Mouse (Mus musculus): Measurements from ENCODE around the gene Wdr70. TPM values are rescaled to one million over a fixed set of nuclear protein-coding genes. Genes with fewer than 3 reads are reported as not detected.
"Not testable (repeated sequence)": the region's sequence is repeated elsewhere in the genome, so short reads cannot be mapped to it uniquely, and the experiment has no call there.

Wdr70 gene
- polyA plus RNA-seq, 1 experiment from 2014 or later: 81.8 TPM

DNA sequence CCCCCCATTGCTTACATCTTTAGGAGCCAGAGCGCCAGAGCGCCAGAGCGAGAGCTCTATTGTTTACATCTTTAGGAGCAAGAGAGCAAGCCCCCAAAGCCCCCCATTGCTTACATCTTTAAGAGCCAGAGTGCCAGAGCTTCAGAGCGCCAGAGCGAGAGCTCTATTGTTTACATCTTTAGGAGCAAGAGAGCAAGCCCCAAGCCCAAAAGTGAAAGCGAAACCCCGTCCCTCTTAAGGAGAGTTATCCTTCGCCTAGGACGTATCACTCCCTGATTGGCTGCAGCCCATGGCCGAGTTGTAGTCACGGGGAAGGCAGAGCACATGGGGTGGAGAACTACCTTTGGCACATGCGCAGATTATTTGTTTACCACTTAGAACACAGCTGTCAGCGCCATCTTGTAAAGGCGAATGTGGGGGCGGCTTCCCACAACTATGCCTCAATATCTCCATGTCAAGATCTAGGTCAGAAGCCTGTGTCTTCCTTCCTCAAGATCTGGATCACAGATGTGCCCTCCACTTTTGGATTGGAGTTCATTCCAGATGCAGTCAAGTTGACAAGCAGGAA lies 3.0 kb upstream of the Wdr70 start:
- H3K27me3 ChIP-seq (ENCODE audit: control insufficient read depth, insufficient read depth, low read length); ATAC-seq (ENCODE audit: insufficient read depth, low FRiP score, low TSS enrichment); H3K36me3 ChIP-seq (ENCODE audit: control insufficient read depth, insufficient read depth, low read length); DNase-seq (ENCODE audit: low spot score); H3K27ac ChIP-seq (ENCODE audit: low read depth, low read length); H3K9ac ChIP-seq (ENCODE audit: low read length); H3K4me2 ChIP-seq (ENCODE audit: low read depth); H3K9me3 ChIP-seq (ENCODE audit: control insufficient read depth, low read length); H3K4me1 ChIP-seq (ENCODE audit: control insufficient read depth, insufficient read depth, low read length); H3K4me3 ChIP-seq (ENCODE audit: low read depth, low read length): not testable (repeated sequence)
- 86% methylated on average over 13 of the region's 15 CpGs for WGBS

DNA sequence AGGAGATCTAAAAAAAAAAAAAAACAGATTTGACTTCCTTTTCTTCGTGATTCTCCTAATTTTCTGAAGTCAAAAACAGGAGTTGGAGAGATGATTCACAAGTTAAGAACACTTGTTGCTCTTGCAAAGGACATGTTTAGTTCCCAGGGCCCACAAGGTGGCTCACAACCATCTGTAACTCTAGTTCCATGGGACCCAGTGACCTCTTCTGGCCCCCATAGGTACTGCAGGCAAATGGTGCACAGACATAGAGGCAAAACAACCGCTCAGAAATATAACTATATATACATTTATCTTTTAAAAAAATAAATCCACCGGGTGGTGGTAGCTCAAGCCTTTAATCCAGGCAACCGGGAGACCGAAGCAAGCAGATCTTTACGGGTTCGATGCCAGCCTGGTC lies 1.2 kb downstream of the Wdr70 start:
- H3K4me2 ChIP-seq (ENCODE audit: low read depth): peak overlapping the region; percentile 43
- ATAC-seq (ENCODE audit: insufficient read depth, low FRiP score, low TSS enrichment): no peak

DNA sequence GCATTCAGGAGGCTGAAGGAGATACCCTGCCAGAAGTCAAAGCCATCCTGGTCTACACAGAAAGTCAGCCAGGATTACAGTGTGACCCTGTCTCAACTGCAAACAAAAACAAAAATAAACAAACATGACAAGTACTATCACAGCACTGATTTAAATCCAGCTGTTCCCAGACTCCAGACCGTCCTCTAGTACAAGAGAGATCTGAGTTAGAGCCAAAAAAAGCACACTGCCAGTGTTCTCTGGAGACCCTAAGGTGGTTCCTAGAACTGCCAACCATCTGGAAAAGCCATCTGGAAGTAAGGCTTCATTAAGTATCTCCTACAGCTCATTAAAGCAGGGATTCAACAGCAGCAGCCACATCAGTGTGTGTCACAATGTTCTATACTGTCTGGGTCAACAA lies 6.3 kb downstream of the Wdr70 start:
- H3K36me3 ChIP-seq (ENCODE audit: control insufficient read depth, insufficient read depth, low read length); H3K27me3 ChIP-seq (ENCODE audit: control insufficient read depth, insufficient read depth, low read length); H3K4me1 ChIP-seq (ENCODE audit: control insufficient read depth, insufficient read depth, low read length); H3K4me2 ChIP-seq (ENCODE audit: low read depth); H3K9ac ChIP-seq (ENCODE audit: low read length); ATAC-seq (ENCODE audit: insufficient read depth, low FRiP score, low TSS enrichment); H3K27ac ChIP-seq (ENCODE audit: low read depth, low read length); H3K9me3 ChIP-seq (ENCODE audit: control insufficient read depth, low read length); DNase-seq (ENCODE audit: low spot score); H3K4me3 ChIP-seq (ENCODE audit: low read depth, low read length): not testable (repeated sequence)
- WGBS: 72% methylated on average over 1 of the region's 1 CpGs

More for the DNA sequence above, 1.2 kb downstream of the Wdr70 start:
- Histone ChIP-seq H3K4me1 (ENCODE audit: control insufficient read depth, insufficient read depth, low read length) (no peaks in the 10 kb centered on the region), H3K4me3 (ENCODE audit: low read depth, low read length) (peak overlapping the region; percentile 89; the same call in 1 of the 2 replicates), H3K27me3 (ENCODE audit: control insufficient read depth, insufficient read depth, low read length) (no peaks in the 10 kb centered on the region), H3K9me3 (ENCODE audit: control insufficient read depth, low read length) (no peaks in the 10 kb centered on the region), H3K27ac (ENCODE audit: low read depth, low read length) (no peak overlapping the region), H3K36me3 (ENCODE audit: control insufficient read depth, insufficient read depth, low read length) (no peaks in the 10 kb centered on the region), H3K9ac (ENCODE audit: low read length) (no peak overlapping the region)
- WGBS: 25% methylated on average over 7 of the region's 7 CpGs
- DNase-seq (ENCODE audit: low spot score): peak; percentile 54

DNA sequence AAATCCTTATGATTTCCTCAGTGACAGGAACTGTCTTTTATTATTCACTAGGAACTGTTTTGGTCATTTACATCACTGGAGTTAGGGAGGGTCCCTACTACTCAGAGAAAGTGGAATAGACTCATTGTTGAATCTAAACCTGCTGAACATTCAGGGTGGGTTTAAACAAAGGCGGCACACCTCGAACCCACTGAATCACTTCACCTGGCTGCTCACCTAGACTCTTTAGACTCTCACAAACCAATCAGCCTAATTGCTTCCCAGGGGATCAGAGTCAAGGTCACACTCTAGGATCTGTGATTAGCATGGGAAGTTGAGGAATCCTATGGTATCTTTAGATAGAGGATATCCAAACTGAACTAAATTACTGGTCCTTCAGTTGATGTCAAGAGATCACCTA lies 8.3 kb downstream of the Wdr70 start:
- no peaks in the 10 kb centered on the region for H3K9me3 ChIP-seq (ENCODE audit: control insufficient read depth, low read length)
- H3K27me3 ChIP-seq (ENCODE audit: control insufficient read depth, insufficient read depth, low read length): no peaks in the 10 kb centered on the region
- no peak overlapping the region for H3K4me3 ChIP-seq (ENCODE audit: low read depth, low read length)
- no peak overlapping the region for H3K27ac ChIP-seq (ENCODE audit: low read depth, low read length)
- H3K9ac ChIP-seq (ENCODE audit: low read length): no peak overlapping the region
- DNase-seq (ENCODE audit: low spot score) (no peak), ATAC-seq (ENCODE audit: insufficient read depth, low FRiP score, low TSS enrichment) (no peak)
- 99% methylated on average over 2 of the region's 2 CpGs for WGBS
- no peak overlapping the region for H3K4me2 ChIP-seq (ENCODE audit: low read depth)
- H3K4me1 ChIP-seq (ENCODE audit: control insufficient read depth, insufficient read depth, low read length): no peaks in the 10 kb centered on the region
- no peaks in the 10 kb centered on the region; the same call in 1 of the 2 replicates for H3K36me3 ChIP-seq (ENCODE audit: control insufficient read depth, insufficient read depth, low read length)

DNA sequence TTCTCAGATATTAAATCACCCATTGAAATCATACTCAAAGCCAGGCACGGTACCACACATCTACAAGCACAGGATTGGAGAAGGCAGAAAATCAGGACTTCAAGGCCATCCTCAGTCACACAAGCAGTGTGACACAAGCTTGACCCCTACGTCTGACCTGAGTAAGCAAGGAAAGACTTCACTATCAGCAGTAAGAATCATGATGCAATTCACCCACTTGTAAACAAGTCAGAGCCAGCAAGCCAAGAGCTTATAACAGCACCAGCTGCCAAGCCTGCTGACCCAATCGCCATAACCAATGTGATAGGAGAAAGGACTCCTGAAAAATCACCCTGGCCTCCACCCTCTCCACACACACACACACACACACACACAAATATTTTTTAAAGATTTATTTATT lies 10.3 kb downstream of the Wdr70 start:
- WGBS: 89% methylated on average over 3 of the region's 3 CpGs
- H3K4me1 ChIP-seq (ENCODE audit: control insufficient read depth, insufficient read depth, low read length): no peaks in the 10 kb centered on the region
- H3K36me3 ChIP-seq (ENCODE audit: control insufficient read depth, insufficient read depth, low read length): no peaks in the 10 kb centered on the region; the same call in 1 of the 2 replicates
- DNase-seq (ENCODE audit: low spot score) (no peak), ATAC-seq (ENCODE audit: insufficient read depth, low FRiP score, low TSS enrichment) (no peak)
- no peaks in the 10 kb centered on the region for H3K9me3 ChIP-seq (ENCODE audit: control insufficient read depth, low read length)
- no peaks in the 10 kb centered on the region for H3K27me3 ChIP-seq (ENCODE audit: control insufficient read depth, insufficient read depth, low read length)
- no peak overlapping the region for H3K9ac ChIP-seq (ENCODE audit: low read length)
- H3K4me3 ChIP-seq (ENCODE audit: low read depth, low read length): no peak overlapping the region
- H3K4me2 ChIP-seq (ENCODE audit: low read depth): no peak overlapping the region
- H3K27ac ChIP-seq (ENCODE audit: low read depth, low read length): no peak overlapping the region

DNA sequence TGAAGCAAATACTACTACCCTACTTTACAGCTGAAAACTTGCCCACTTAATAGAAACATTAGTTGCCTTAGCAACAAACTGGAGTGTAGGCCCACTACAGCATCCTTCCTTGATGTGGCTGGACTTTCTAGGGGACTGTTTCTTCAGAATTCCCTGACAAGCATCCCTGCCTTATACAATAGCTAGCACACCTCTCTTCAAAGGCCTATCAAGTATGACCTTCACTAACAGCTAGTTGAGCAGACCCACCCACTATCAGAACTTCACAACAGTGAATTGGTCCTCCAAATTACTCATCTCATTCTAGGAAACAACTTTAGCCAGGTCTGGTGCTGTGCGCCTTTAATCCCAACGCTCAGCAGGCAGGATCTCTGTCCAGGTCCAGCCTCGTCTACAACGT lies 11.7 kb downstream of the Wdr70 start:
- 91% methylated on average over 4 of the region's 4 CpGs for WGBS
- Histone ChIP-seq H3K4me1 (ENCODE audit: control insufficient read depth, insufficient read depth, low read length) (no peaks in the 10 kb centered on the region), H3K4me2 (ENCODE audit: low read depth) (no peak overlapping the region), H3K27me3 (ENCODE audit: control insufficient read depth, insufficient read depth, low read length) (no peaks in the 10 kb centered on the region), H3K9ac (ENCODE audit: low read length) (no peak overlapping the region), H3K4me3 (ENCODE audit: low read depth, low read length) (no peak overlapping the region), H3K27ac (ENCODE audit: low read depth, low read length) (no peak overlapping the region), H3K36me3 (ENCODE audit: control insufficient read depth, insufficient read depth, low read length) (no peaks in the 10 kb centered on the region; the same call in 1 of the 2 replicates), H3K9me3 (ENCODE audit: control insufficient read depth, low read length) (no peaks in the 10 kb centered on the region)
- DNase-seq (ENCODE audit: low spot score) (no peak), ATAC-seq (ENCODE audit: insufficient read depth, low FRiP score, low TSS enrichment) (no peak)

DNA sequence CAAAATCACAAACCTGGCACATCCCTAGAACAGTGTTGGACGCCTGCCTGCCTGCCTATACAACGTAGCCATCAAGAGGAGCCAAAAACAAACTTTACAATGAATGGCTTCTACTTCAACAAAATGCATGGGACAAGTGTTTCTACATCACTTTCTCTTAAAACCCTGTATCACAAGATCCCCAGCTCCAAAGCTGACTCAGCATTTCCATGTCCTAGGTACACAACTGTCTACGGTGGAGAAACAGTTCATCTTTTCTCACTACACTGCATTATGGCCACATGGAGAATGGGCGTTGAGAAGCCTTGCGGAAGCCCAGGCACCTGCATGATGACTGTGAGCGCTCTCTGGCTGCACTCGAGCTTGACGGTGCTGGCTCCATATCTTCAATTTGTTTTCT lies 16.9 kb downstream of the Wdr70 start:
- Histone ChIP-seq H3K9me3 (ENCODE audit: control insufficient read depth, low read length) (no peaks in the 10 kb centered on the region), H3K4me1 (ENCODE audit: control insufficient read depth, insufficient read depth, low read length) (no peaks in the 10 kb centered on the region), H3K9ac (ENCODE audit: low read length) (no peak overlapping the region), H3K36me3 (ENCODE audit: control insufficient read depth, insufficient read depth, low read length) (peaks cover 2% of the 10 kb centered on the region; the same call in 1 of the 2 replicates), H3K4me2 (ENCODE audit: low read depth) (no peak overlapping the region), H3K27me3 (ENCODE audit: control insufficient read depth, insufficient read depth, low read length) (no peaks in the 10 kb centered on the region), H3K4me3 (ENCODE audit: low read depth, low read length) (no peak overlapping the region), H3K27ac (ENCODE audit: low read depth, low read length) (no peak overlapping the region)
- DNase-seq (ENCODE audit: low spot score) (no peak), ATAC-seq (ENCODE audit: insufficient read depth, low FRiP score, low TSS enrichment) (no peak)
- WGBS: 93% methylated on average over 8 of the region's 8 CpGs

DNA sequence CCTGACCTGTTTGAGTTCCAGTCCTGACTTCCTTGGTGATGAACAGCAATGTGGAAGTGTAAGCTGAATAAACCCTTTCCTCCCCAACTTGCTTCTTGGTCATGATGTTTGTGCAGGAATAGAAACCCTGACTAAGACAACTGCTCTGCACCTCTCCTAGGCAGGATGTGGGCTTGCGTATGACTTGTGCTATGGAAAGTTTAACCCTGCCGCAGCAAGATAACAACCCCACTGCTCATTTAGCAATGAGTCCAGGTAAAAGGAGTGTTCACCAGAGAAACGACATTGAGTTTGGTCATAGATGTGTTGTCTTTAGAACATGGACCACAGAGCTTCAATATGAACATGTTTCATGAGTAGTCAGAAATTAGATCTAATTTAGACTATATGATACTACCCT lies 25.9 kb downstream of the Wdr70 start:
- H3K4me2 ChIP-seq (ENCODE audit: low read depth); DNase-seq (ENCODE audit: low spot score); H3K9ac ChIP-seq (ENCODE audit: low read length); ATAC-seq (ENCODE audit: insufficient read depth, low FRiP score, low TSS enrichment); H3K4me3 ChIP-seq (ENCODE audit: low read depth, low read length); H3K4me1 ChIP-seq (ENCODE audit: control insufficient read depth, insufficient read depth, low read length); H3K27ac ChIP-seq (ENCODE audit: low read depth, low read length); H3K9me3 ChIP-seq (ENCODE audit: control insufficient read depth, low read length); H3K36me3 ChIP-seq (ENCODE audit: control insufficient read depth, insufficient read depth, low read length); H3K27me3 ChIP-seq (ENCODE audit: control insufficient read depth, insufficient read depth, low read length): not testable (repeated sequence)
- 97% methylated on average over 3 of the region's 3 CpGs for WGBS

DNA sequence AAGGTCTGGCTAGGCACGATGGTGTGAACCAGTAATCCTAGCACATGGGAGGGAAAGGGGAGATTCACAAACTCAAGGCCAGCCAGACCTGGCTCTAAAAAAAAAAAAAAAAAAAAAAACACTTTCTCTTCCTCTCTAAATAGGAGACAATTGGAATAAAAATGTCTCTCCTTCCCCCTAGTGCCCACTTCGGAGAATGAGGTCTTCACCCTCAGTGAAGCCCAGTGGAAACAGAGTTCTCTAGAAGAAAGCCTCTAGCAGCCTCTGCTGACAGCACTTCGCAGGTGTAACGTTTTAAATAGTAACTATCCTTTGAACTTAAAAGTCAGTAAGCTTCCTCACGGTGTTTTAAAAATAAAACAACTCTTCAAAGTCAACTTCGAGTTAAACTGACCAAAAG lies 33.8 kb downstream of the Wdr70 start:
- no peak overlapping the region for H3K9ac ChIP-seq (ENCODE audit: low read length)
- no peaks in the 10 kb centered on the region for H3K27me3 ChIP-seq (ENCODE audit: control insufficient read depth, insufficient read depth, low read length)
- no peaks in the 10 kb centered on the region for H3K4me1 ChIP-seq (ENCODE audit: control insufficient read depth, insufficient read depth, low read length)
- 82% methylated on average over 6 of the region's 6 CpGs for WGBS
- no peak overlapping the region for H3K27ac ChIP-seq (ENCODE audit: low read depth, low read length)
- ATAC-seq (ENCODE audit: insufficient read depth, low FRiP score, low TSS enrichment): no peak
- H3K9me3 ChIP-seq (ENCODE audit: control insufficient read depth, low read length): no peaks in the 10 kb centered on the region
- peaks cover 2% of the 10 kb centered on the region; the same call in 1 of the 2 replicates for H3K36me3 ChIP-seq (ENCODE audit: control insufficient read depth, insufficient read depth, low read length)
- H3K4me3 ChIP-seq (ENCODE audit: low read depth, low read length): no peak overlapping the region
- no peak for DNase-seq (ENCODE audit: low spot score)
- no peak overlapping the region for H3K4me2 ChIP-seq (ENCODE audit: low read depth)

Measured in neural tube, embryonic 11.5 days (tissue).